Mouse (Mus musculus) fat pad, adult 2 months (tissue): Measurements from ENCODE around the gene Ghitm.
A peak's percentile ranks its signal among the peaks of the same experiment; 100 is the strongest.
"Not testable (repeated sequence)": the region's sequence is repeated elsewhere in the genome, so short reads cannot be mapped to it uniquely, and the experiment has no call there.

Source experiments
- DNase-seq: peaks from one replicate; pipeline ENCODE4 v3.0.0-alpha.2; 2011; ENCODE audit warnings: low read depth, low spot score; ENCODE audit errors: extremely low read depth

Ghitm gene

GRCm38 (mm10) chr14:37135127-37135593 is at the start of gene Ghitm:
Gene Ghitm (minus strand): TSS chr14:37135272.
- DNase-seq = peak; percentile 88

DNA sequence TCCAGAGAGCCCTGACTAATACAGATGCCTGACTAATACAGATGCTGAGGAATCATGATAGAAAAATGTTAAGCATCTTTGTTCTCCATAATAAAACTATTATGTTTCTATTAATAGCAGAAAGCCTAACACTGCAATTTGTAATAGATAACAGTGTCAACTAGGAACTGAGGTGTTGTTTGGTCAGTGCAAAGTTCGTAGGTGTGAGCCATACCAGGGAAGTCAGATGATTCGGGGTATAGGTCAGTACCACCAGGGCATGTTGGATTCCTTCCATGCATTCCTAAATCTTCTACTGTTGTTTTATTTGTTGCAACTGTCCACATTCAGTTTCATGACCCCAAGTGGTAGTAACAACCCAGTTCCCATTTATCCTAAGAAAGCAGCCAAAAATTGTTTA is 49.8 kb upstream of the Ghitm start:
- no peak for DNase-seq

DNA sequence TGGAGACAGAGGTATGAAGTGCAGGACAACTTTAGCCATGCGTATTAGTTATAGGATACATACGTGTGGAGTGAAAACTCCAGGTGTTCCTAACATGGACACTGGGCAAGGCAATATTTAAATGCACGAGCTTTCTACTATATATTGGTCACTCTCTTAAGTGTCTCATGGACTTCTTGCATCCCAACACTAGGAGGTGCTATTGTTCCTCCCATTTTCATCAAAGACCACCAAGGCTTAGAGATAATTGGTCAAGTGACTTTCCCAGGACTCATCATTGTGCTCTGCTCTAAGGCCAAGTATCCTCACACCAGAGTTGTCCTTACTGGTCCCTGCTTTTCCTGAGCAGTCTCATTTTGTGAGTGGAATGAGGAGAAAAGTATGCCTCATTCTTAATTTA is 39.4 kb upstream of the Ghitm start:
- no peak for DNase-seq

DNA sequence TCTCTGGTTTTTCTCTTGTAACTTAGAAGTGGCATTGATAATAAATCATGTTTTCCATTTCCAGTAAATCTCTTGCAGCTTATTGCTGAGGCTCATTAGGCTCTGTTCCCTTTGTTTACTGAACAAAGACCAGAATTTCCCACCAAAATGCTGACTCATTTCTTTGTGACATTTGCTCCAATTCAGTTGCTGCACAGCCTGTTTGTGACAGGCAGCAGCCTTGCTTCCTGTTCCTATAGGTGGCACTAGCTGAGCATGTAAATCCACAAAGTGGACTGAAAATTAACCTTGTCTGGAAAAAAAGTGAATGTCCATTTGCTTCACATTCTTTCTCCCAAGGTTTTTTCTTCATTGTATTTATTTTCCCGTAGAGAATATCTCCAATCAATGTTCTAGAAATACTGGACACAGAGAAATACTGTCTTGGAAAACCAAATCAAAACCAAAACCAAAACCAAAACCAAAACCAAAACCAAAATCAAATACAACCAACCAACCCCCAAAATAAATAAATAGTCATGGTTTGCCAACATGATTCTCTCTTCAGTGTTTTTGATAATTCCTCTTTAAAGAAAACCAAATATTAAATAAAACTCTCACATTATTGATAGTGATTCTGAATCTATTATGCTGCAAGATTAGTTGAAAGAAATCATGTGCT is 30.3 kb upstream of the Ghitm start:
- DNase-seq = peak; percentile 4

DNA sequence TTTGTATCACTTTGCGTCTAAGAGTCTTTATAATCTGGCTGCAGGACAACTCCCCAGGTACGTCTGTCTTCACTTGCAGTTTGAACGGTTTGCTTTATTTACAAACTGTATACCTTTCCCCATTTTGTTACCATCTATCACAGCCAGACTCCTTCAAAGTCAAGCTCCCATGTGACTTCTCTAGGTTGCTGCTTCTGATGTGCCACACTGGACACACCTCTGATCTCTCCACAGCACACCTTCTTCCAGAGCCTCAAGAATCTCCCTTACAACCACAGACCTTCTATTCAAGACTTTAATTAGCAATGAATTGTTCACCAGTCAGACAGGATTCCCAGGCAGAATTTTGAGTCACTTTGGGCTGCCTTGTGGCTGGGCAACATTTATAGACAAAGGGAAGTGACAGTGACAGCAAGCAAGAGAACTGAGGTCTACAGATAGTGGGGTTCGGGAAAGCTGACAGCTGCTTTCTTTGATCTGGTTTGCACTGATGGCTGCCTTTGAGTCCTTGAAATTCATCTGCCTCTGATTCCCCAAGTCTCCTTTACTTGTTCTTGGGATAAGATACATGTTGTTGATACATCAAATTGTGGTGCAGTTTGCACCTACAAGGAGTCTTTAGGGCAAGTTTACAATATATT is 29.4 kb upstream of the Ghitm start:
- DNase-seq = no peak

DNA sequence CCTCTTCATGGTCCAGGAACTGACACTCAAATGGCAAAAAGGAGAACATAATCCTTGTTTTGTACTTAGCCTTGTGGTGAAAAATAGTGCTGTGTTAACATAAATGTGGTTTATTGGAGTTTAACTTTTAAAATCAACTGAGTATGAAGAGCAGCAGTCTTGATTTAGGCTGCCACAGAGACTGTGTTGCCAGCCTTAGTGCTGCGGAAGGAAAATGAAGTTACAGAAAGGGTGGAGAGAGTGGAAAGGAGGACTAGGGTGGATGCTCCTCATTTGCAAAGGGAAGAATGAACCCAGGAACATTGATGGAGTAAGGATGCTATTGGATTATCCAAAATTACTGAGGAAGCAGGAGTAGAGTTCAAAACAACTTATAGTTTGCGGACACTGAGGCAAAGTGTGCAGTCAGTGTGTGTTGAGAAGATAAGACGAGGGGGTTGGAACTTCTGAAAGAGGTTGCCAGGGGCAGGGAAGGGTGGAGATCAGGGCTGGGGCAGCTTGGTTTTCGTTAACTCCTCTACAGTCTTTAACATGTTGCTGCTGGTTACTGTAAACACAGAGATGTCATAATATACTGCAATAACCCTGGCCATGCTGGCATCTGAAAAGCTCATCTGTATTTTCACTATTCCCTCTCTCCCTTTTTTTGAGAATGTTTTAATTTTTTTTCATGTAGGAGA is 28.3 kb upstream of the Ghitm start:
- no peak for DNase-seq

DNA sequence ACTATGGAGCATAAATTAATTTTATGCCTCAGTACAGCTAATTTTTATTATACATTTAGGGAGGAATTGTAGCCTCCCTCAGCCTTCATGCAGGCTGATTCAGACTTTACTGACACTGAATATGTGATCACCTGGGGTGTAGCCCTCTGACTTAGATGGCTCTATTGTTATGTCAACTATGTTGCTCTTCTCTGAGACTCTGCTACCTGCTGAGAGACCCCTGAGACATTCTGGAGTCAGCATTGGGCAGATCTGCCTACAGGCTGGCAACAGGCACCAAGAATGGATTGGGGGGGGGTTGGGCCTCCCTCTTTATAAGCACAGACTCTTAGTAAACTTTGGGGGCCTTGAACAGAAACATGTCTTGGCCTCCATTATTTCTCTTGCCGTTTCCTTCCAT is 19.3 kb upstream of the Ghitm start:
- no peak for DNase-seq

DNA sequence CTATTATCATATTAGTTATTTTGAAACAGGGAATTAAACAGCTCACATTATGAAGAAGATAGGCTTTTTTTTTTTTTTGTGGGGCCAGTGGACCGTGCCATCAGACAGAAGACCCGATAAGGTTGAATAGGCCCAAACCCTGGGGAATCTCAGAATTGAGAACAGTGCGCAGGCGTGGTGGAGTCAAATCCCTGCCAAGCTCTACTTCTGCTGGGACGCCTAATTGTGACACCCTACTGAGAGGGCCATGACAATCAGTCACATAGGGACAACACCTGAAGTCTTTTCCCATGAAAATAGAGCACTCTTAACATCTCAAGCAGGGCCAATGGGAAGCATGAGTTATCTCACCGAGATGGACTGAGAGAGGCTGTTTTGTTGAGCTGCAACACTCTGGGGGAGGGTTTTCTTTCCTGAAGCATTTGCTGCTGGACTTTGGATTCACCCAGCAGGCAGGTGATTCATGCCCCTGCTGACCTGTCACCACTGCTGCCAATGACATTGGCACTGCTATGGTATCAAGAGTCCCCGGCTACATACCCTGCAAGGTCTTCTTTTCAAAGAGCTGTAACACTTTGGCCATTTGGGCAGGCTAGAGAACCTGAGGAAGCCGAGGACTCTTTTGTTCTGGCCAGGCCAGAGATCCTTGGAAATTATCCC is 4.1 kb upstream of the Ghitm start:
- DNase-seq = no peak

- not testable (repeated sequence) for DNase-seq
These were observed 2.5 kb upstream of the Ghitm start for GRCm38 (mm10) chr14:37137596-37137995.

- no peak for DNase-seq
These were observed 1.0 kb upstream of the Ghitm start for GRCm38 (mm10) chr14:37136110-37136509.

DNA sequence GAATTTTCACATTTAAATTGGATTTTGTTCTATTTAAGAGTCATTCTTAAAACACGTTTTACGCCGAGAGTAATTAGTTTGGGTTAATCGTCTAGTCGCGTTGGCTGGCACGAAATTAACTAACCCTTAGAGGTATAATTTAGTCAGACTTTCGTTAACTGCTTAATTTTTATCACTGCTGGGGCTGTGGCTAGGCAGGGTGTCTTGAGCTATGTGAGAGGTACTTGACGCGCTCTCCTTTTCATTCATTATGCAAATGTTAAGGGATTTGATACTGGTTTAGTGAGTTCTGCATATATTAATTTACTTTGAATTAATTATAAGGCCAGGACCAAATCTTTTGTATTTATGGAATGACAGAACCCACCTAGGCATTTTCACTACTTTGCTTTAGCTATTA is 599 bp upstream of the Ghitm start:
- no peak for DNase-seq

DNA sequence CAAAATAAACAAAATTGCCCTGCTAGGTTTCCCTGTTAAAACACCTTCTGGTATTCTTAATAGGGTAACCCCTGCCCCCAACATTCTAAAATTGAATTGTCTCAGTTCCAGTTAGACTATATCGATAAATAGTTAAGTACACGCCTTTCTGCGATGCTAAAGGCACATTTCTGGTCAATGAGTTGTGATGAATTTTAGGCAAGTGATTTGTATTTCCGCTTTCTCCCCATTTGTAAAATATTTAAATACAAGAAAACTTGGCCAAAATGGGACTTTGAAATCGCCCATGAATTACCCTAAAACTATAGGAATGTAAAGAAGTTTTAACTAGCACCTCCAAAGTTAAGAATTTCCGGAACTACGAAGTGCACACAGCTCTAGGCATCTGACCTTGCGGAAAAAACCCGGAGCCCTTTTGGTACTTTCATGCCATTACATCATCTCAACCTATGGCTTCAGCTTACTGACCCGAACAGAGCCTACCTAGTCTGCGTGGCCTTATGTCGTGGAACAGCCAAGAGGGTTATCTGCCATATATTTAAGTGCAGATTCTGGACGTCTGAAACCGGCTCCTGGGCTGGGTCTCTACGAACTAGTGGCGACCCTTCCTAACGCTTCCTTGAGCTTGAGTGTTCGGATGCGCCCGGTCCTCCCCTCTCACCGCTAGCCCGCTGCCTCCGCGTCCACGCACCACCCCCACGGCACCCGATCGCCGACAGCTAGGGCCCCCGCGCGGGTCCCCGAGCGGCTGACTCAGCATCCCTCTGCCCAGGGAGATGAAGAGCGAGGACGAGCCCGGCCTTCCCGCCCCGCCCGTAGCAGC is 557 bp downstream of the Ghitm start:
- no peak for DNase-seq

DNA sequence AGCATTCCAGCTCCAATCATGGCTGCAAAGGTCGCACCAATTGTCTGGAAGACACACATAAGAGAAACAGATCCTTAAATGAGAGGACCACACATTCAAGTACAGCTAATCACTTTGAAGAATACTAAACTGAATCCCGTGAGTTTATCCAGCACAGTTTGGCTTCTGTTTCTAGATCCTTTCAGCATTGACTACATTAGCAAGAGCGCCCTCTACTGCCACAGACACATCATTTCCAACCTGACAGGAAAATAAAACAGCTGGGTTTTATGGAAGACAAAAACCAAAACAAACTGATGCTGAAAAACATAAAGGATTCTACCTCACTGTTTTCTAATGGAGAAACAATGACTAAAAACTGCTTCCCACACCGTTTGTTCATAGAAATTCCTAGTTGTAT is 7.4 kb downstream of the Ghitm start:
- DNase-seq = no peak

- DNase-seq = no peak
These were observed 15.8 kb downstream of the Ghitm start for GRCm38 (mm10) chr14:37119233-37119632.

DNA sequence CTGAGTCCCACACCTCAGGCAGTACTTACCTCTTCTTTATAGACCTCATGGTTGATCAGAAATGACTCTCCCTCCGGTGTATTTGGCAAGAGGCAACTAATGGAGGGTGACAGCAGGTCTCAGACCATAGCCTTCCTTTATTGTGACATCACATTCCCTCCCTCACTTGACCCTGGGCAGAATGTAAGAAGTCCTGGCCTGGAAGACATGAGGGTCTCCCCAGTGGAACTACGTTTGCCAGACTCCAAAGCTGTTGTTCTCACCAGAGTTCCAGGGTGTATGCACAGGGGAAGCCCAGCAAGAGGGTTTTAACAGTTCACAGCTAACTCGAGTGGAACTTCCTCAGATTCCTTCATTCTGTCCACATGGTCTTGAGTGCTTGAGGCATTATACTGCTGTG is 21.1 kb downstream of the Ghitm start, which contains the start of gene 2610528A11Rik:
TSS of gene 2610528A11Rik (minus strand) at position 101 of the 400 bp plus-strand sequence.
- DNase-seq = no peak

DNA sequence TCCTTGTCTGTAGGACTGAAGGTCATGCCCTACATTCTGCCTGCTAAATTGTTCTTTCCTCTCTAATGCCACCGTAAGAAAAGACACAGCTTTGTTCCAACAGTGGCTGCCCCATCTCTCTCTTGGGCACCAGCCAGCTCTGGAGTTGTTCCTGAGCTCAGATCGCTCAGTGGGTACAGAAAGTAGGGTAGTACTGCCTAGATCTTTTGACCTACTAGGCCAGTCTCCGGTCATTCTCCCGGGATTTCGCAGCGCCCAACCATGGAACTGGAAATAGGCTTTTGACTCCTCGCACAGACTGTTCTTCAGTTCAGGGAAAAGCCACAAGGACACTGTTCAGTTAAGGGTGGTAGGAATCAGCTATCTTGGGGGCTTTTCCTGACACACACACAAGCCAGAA is 22.1 kb downstream of the Ghitm start:
- DNase-seq = no peak

DNA sequence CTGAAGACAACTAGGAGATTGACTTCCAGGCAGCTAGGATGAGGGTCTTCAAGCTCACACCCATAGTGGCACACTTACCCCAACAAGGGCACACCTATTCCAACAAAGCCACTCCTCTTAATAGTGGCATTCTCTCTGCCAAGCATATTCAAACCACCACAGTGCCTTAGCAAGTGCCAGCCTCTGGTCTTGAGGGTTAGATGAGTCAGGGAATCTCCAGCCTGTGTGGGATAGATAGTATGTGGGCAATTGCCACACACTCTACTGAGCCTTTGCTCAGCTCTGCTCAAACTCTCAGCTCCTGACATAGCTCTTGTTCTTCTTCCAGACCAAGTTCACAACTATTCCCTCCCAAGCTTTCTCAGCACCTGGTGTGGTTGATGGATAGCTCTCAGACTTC is 23.7 kb downstream of the Ghitm start:
- DNase-seq = no peak

DNA sequence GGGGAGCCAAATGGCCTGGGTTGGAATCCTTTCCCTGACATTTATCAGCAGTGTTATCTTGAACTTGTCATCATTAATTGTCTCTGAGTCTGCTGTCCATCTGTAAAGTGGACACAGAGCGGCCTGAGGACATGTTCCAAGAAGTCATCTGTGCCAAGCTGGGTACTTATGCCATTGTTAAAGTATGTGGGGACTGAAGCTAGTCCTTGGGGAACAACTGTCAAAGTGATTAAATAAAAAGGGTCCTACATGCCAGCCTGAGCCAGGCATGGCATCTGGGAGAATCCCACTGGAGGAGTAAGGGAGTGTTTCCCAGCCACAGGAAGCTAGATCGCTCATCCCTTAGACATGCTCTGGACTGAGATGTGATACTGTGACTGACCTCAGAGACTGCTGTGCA is 24.6 kb downstream of the Ghitm start:
- no peak for DNase-seq

DNA sequence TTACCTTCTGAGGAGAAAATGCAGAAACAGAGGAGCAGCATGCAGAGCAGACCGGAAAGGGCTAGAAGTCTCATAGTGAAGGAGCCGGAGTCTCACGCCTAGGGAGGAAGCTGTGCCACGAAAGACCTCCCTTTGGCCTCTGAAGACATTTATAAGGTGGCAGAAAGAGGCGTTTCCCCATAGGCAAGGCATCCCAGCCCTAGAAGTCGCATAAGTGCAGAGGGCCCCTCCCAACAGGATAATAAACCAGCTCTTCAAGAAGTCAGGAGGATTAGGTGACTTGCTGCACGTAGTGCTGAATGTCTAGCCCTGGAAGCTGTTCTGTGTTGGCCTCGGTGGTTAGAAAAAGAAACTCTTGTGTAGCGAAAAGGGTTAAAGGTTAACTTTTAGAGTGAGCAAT is 25.1 kb downstream of the Ghitm start:
- DNase-seq = no peak

DNA sequence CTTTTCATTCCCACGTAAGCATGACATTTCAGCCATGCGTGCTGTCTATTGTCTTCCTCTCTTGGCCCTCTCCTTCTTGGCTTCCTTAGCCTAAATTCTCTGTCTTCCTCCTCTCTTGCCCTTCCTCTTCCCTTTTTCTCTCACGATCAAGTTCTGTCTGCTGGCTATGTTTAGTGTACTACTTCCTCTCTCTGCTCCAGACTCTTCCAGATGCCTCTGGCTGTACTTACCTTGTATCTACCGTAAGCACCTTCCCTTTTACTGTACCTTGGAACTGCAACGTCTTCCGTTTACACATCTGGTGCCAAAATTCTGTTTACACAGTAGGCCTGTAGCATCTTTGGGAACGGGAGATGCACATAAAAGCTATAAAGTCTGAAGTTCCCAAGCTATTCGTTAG is 25.6 kb downstream of the Ghitm start:
- DNase-seq = no peak

DNA sequence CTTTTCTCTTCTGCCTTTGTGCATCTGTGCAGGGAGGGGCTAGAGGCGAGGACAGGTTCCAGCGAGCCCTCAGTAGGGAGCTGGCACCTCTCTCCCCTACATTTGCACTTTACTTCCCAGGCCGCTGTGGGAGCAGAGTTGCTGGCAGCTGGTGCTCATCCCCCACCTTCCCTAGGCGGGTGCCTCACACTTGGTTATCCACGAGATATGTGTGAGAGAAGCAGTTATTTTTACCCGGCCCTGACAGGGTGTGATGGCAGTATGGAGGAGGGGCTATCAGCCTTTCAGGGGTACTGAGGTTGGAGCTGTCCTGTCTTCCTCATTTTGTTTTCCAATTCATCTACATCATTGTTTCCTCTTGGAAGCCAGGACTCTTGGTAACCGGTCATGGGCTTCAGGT is 29.2 kb downstream of the Ghitm start:
- DNase-seq = no peak
